Mouse (Mus musculus) left cerebral cortex, adult 9 months (tissue): ENCODE measurements at regions not wholly inside any gene's neighbourhood (a gene's known extent, or its start where the extent isn't known, plus 50 kb on each side); places are given as distances from the start of the nearest gene placed in this dataset.

Experiments used
- DNase-seq, 2 experiments: peaks; one replicate each; pipeline ENCODE4 v3.0.0; 2022; ENCODE audit warnings: low spot score in 2 of 2

DNA sequence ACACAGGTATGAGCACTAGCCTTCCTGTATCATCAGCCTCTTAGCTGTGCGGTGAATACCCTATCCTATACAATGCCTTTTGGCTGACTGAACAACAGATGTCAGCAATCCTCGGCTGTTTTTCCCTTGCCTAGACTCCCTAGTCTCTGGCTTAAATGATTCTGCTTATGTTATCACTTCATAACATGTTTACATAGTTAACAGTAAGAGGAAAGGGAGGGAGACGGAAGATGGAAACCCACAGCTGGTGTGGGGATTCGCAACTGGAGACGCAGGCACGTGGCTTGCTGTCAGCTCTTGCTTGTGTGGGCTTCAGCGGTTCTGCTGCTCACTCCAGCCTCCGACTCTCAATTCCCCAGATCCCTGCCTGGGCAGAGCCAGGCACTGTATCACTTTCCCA, 367.2 kb downstream of the Cbln4 start:
- no peak for DNase-seq

DNA sequence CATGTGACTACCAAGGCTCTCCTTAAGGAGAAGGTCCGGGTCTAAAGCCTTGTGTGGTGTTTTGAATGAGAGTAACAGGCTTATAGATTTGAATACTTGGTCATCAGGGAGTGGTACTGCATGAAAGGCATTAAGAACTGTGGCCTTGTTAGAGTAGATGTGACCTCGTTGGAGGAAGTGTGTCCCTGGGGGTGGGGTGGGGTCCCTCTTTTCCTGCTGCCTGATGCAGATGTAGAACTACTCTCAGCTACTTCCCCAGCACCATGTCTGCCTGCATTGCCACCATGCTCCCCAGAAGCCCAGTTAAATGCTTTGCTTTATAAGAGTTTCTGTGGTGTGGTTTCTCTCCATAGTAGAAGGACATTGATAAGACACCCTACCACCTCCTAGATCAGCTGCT, 367.9 kb downstream of the Cbln4 start:
- DNase-seq = no peak

DNA sequence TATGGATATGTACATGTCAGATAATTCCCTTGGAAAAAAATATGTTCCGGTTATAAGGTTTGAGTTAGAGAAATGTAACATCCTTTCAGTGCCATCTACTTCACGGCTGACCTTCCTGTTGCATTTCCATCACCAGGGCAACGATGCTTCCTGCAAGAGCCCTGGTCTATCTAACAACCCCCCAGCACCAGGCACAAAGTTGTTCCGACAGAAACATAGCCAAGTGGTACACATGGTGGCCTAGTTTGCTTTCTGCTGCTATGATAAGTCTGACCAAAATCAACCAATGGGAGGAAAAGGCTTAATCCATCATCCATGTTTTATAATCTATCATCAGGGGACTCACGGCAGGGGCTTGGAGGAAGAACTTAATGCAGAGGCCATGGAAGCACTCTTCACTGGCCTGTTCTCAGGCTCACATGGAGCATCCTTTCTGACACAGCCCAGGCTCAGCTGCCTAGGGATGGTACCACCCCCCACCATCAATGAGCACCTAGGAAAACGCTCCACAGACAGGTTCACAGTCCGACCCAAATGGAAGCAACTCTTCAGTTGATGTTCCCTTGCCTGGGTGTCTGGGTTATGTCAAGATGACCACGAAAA, 372.2 kb downstream of the Cbln4 start:
- DNase-seq = no peak

DNA sequence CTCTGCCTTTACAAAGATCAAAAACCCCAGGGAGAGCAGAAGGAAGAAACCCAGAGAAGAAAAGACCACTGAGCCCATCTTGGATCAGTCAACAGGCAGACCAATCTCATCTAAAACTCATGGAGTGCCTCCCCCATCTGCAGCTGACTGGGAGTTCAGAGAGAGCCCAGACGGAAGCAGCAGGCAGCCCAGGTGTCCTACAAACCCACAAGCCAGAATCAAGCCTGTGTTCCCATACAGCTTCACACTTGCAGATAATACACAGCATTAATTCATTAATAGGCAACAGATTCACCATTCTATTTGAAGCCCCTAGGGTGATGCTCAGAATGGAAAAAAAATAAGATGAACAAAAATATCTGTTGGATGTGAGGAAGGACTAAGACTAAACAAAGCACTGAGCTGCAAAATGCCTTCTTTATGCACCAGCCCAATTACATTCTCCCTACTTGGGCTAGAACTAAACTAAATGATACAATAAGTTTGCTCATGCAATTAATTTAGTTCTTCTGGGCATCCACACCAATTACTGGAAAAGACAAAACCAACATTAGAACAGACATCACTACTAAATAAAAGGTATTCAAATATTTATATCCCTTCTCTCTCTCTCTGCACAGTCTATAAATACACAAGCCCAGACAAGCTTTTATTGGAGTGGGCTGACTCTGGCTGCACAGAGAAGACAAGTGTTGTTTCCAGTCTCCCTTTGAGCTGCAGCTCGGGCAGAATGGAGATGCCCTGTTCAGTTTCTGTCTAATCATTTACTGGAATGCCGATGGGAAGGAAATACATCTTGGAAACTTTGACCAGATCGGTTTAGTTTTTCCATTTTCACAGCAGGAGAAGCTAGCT, 374.2 kb downstream of the Cbln4 start:
- no peak for DNase-seq

DNA sequence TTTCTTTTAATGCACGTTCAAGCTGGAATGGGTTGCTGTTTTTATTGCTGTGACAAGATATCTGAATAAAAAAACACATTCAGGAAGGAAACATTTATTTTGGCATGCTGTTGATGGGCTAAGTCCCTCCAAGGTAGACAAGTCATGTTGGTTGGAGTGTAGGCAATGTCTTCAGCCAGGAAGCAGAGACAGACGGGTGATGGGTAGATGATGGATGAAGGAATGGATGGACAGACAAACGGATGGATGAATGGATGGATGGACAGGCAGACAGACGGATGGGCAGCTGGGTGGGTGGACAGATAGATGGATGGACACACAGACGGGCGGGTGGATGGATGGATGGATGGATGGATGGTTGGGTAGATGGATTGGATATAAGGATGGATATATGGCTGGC, 380.7 kb downstream of the Cbln4 start:
- DNase-seq = no peak

DNA sequence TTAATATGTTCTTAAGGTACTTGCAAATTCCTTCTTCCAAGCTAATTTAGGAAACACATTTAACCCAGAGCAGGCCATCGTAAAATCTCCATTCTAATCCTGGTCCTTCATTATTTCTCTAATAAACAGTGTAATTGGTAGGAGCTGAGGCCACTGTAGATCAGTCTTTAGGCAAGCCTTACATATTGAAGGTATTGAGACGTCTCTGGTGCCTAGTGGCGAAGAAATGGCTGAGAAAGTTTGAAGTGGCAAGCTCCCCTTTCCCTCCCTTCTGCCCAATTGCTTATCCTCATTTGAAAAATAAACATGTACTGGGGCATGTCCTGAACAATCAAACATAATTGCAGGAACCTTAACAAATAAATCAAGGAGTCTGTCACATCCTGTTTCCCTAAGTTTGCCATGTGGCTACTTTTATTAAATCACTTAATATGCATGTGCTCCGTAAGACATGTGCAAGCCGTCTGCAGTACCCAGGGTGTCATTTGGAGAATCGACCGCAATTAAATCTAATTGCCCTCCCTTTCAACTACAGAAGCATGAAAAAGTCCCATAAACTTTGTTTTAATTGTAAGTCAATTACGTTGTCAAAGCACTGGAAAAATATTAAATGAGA, 381.3 kb downstream of the Cbln4 start:
- no peak for DNase-seq

DNA sequence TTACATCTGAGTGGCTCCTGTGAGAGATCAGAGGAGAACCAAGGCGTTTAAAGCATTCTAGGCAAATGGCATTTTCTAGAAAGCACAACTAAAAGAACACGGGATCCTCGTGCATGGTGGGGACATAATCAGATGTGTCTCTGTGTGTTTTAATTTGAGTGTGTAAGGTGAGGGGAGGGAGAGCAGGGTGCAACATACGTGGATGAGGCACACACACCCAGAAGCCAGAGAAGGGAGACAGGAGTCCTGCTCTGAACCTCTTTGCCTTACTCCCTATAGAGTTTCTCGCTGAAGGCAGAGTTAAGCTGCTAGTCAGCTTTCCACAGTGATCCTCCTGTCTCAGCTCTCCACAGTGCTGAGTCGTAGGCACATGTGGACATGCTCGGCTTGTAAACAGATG, 386.1 kb downstream of the Cbln4 start:
- DNase-seq = no peak

DNA sequence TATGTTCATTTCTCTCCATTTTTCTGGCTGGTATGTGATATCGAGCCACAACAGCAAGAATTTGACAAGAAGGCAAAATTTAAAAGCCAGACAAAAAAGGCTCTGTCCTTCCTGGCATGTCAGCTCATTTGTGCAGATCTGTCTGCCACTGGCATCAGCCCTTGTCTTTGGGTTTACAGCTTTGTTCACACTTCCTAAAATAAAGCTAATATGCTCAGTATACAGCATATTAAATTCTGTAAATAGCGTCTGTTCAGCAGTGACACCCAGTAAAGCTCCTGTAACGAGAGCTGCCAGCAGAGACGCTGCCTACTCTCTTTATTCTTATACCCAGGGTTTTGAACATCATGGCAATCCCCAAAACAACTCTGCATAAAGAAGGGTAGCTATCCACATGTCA, 401.5 kb downstream of the Cbln4 start:
- no peak for DNase-seq

DNA sequence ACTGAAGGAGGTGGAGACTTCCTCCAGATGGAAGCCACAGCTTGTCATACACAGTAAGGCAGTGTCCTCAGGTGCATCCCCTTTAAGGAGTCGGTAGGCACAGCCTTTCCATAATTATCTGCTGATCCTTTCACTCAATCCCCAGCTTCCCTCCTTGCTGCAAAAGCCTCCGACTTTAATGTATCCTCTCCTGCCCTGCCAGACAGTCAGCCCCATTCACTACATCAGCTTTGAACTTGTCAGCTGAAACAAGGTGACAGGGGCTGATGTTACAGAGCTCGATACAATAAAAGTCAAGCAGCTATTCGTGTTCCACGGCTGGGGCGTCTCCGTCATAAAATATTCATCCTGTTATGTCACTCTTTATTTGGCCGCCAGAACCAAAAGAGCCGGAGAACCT, 402.8 kb downstream of the Cbln4 start:
- DNase-seq = no peak

DNA sequence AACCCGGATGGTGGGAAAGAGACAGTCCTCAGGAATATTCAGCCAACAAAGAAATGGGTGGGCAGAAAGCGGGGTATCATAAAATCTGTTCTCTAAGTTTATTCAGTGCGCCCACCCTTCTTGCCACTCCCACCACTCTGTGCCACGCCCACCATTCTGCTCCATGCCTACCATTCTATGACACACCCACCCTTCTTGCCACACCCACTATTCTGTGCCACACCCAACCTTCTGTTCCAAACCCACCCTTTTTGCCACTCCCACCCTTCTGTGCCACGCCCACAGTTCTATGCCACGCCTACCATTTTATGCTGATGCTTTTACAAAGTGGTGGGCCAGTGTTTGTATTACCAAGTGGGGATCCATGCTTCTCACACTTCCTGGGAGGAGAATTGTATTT, 404.3 kb downstream of the Cbln4 start:
- no peak for DNase-seq

DNA sequence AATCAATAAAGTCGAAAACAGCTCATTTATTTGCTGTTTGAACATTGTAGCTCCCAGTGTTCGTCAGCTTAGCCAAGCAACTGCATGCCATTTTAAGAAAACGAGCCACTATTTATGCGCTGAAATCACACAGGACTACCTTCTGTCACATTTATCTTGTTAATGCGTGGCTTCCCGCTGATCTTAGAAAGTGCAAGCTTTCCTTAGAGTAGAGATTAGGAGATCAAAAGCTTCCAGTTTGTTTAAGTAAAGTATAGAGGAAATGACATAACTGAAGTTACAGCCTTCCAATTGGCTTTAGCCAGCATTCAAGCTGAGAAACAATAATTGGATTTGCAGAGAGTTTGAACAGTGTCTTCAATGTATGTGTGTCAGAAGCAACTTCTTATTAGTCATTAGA, 406.4 kb downstream of the Cbln4 start:
- no peak for DNase-seq

DNA sequence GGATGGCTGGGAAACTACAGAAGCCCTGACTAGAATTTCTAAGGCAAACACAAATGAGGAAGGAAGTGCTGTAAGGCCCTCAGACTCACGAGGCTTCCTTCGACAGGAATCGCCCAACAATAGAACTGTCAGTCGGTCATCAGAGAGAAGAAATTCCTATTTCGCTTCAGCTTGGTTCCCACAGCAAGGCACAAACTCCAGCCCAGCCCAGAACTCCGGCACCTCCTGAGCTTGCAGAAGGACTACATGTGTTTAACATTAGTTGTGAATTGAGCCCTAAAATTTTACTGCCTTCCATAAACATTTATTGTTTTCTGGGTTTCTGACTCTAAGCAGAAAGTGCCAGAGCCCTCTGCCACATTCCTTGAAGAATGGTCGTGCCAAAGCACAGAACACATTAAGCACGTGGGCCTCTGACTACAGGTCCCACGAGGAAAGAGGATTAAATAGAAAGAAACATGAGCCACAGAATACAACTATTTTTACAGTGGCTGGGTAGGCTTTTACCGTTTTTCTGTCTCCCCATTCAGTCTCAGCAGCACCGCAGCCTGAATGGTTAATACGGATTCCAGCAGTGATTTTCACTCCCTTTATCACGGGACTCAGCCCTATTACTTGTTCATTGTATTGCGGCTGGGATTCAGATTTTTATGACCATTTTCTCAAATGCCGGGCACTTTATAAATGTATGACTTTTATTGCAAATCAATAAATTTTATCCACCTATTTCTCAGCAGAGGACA, 409.7 kb downstream of the Cbln4 start:
- no peak for DNase-seq

DNA sequence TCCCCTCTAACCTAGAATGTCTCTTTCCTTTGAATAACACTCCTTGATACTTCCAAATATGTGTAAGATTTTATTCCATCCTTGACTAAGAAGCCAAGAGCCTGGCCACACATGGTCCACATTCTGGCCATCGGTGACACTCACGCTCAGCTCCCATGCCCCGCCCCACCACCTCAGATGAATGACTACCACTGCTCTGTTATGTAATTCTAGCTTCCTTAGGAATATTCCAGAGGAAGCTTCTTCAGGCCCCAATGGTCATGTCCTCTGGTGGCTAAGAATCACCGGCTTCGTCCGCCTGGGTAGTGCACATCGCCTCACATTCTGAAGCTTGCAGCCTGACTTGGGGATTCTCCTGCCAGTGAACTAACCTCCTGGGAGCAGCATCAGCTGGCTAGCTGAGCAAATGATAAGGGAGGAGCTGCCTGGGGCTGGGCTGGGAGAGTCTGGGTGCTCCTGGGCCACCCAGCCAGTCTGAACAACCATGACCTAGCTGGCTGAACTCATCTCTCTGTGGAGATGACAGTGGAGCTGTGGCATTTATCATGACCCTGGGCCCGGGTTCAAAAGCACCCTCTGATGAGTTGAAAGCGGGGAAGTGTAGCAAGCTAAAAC, 413.1 kb downstream of the Cbln4 start:
- DNase-seq = no peak

DNA sequence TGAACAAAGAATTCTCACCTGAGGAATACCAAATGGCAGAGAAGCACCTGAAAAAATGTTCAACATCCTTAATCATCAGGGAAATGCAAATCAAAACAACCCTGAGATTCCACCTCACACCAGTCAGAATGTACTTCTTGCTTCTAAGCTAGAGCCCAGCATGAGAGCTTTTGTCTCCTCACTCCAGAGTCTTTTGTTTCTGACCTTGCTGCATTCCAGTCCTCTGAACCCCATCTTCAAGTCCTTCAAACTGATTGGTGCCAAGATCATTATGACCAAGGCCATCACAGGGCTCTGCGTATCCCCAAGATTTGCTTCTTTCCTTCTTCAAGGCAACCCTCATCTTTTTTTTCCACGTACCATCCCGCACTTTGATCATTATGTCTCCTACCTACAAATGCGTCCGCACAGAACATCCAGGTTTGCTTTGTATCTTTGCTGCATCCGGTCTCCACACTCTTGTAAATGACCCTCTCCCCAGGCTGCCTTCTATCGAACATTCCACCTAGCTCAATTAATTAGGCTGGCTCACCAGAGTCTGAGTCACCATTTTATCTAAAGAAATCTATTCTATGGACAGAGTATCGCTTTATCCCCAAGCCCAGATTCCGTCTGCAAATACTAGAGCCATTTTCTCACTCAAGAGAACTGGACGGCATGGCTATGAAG, 414.9 kb downstream of the Cbln4 start:
- no peak for DNase-seq

DNA sequence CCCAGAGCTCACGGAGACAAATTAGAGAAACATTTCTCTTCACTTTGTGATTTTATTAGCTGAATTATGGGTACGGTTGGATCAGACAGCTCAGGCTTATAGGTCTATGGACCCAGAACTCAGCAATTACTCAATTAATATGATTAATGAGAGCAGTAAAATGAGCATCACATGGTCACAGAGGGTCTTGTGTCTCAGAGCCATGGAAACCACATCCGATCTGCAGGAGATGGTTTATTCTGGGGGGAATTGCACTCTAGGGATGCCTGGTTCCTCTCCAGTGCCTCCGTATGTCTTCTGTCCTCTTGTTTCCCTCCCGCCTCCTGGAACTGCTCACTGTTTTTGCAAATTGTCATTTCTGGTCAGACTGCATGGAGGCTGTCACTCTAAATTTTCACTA, 422.6 kb downstream of the Cbln4 start:
- no peak for DNase-seq

DNA sequence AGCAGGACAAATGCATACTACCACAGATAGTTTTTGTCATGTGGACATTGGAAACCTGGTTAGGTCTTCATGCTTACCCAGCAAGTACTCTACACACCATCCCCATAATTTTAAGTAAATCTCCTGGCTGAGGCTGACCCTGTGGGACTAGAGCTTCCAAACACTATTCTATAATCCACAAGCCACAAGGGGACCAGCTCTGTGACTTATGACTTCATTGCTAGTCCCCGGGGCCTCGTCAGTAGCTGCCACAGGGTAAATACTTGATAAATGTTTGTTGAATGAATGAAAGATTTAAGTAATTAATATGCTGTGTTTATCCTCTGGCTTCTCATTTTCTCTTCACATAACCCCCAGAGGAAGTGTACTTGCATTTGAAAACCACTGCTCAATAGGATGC, 423.0 kb downstream of the Cbln4 start:
- no peak for DNase-seq

DNA sequence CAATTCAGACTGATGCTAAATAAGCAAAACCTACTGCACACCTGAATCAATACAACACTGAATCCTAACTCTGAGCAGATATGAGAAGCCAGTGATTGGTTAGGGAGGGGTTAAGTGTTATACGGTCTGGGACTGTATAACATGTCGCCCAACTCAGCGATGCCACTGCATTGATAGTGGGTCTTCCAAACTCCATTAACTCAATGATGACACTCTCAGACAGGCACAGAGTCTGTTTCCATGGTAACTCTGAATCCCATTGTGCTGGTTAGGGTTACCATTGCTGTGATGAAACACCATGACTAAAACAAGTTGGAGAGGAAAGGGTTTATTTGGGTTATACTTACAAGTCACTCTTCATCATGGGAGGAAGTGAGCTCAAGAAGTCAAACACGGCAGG, 424.5 kb downstream of the Cbln4 start:
- DNase-seq = no peak

DNA sequence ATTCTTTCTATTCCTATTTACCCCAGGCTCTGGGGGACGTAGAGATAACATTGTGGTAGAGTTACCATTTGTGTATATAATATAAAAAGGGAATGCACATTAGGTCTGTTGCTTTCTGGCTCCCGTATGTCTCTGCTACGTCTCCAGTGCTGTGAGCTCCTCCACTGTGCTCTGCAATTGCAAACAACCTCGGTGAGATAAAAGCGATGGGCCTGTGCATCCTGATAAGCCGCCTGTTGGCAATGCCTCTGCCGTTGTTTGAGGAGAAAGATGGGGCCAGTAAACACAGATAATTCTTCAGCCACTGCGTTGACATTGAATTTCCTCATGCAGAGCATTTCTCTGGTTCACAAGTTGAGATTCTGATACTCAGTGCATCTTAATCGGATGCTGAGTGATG, 424.9 kb downstream of the Cbln4 start:
- no peak for DNase-seq

DNA sequence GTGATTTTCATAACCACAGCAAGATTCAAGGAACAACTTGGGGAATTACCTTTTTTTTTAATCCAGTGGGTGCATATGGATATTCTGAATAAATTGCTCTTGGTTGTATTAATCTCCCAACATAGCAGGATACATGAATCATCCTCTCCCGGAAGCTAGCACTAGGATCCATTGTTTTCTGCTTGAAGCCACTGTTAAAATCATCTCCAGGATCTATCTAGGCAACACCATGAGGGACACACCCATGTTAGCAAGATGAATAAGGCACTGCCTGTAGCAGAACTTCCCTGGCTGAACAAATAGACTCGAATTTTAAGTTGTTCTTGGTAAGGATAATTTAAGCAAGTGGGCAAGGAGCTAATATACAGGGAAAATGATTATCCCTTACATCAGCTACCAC, 427.8 kb downstream of the Cbln4 start:
- no peak for DNase-seq

DNA sequence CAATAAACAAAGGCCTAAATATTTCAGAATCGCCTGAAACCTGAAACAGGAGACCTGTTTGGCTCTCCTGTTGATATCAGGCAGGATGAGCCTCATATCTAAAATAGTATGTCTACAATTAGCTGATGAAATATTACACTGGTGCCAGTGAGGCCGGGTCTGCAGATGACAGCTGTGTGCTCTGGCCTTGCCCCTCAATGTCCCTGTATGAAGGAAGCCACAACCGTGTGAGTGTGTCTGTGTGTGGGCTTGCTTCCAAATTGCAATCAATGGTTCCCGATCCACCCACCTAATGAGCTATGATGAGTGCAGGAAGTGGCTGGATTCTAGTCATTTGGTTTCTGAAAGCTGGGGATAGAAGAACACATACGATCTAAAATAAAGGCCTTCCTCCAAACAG, 438.2 kb downstream of the Cbln4 start:
- DNase-seq = no peak

DNA sequence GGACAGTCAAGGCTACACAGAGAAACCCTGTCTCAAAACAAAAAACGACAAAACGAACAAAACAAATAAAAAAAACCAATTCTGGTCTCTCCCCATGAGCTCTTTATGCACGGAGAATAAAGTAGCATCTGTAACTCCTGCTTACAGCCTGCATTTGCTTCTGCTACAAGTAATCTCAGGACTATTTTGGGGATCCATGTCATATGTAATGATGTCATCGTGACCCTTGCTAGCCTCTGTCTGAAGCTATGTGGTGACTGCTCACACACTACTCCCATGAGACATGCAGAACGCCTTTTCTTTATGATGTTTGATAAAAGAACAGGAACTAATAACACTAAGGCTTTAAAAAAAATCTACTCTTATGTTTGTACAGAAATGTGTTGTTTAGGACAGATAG, 448.0 kb downstream of the Cbln4 start:
- no peak for DNase-seq

DNA sequence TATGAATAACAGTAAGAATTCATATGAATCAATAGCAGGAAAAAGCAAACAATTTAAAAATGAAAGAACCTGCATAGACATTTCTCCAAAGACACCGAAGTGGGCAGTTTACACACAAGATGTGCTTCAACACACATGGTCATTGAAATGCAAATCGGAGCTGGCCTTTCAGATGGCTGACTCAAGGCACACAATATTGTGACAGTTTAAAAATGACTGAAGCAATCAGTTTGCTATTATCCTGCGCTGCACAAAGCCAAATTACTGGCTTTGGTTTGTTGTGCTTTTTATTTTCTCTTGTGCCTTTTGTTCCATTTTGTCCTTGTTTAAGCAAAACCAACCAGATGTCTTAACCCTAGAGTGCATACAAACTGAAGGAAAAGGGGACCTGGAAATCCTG, 449.4 kb downstream of the Cbln4 start:
- DNase-seq = no peak
